10 mouse cellular contexts compared by ENCODE assay signal in the genomic region with DNA sequence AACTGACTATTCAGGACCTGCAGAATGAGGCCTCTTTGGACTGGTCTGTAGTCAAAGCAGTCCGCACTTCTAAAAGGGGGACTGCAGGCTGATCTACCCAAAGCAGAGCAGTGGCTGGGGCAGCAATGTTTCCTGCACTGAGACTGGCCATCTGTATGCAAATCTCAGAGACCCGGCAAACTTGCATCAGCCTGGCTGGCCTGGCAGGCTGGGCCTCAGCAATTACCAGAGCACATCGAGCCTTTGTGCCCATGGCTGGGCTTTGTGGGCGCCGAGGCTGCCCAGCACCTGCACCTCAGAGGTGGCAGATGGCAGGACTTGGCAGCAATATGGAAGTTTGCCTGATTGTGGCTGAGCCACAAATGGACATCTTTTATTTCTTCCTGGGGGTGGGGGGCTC.
A peak's percentile ranks its signal among the peaks of the same experiment; 100 is the strongest.
DNase-seq lines count a peak whose midpoint lies in the region; ATAC-seq and TF ChIP-seq lines count a peak whose summit lies in the region.
"Had no signal": no experiment of that assay in that cellular context is flagged by ENCODE, and none has a peak within 500 bp of the region (broad histone marks: within the 10 kb centered on the region; RNA-seq: fewer than 3 reads in every experiment).

No protein-coding gene starts in this region.

- DNase-seq in layer of hippocampus, postnatal 10 days (ENCODE audit: low spot score in 2 of 2) = peak; percentile 49 to 60
- DNase-seq in layer of hippocampus, adult 9-10 months (ENCODE audit: low spot score) = no peak
- peak; percentile 77 to 78 for DNase-seq in cerebellum, postnatal 14 days
- peak; percentile 54 for DNase-seq in hindbrain, embryonic 10.5 days (ENCODE audit: low spot score)
- DNase-seq in midbrain, postnatal 0 days (ENCODE audit: low spot score) = peak; percentile 88
- no peak for DNase-seq in urinary bladder, postnatal 10 days (ENCODE audit: low spot score)
- no peak for DNase-seq in lung, adult 18-20 months
- DNase-seq: adrenal gland, postnatal 10 days had no signal

- no peak for TF ChIP-seq CTCF in midbrain, postnatal 0 days (IDR thresholded peaks at IDR 0.05)

- ATAC-seq in midbrain, postnatal 0 days (ENCODE audit: low FRiP score) = peak; percentile 75
- ATAC-seq in erythroblast, adult 5-6 weeks (replicated peaks; ENCODE audit: low FRiP score, poor library complexity, severe bottlenecking) = no peak

- 51% methylated on average over 5 of the region's 5 CpGs for WGBS in hindbrain, embryonic 10.5 days
- WGBS in midbrain, postnatal 0 days = 27% methylated on average over 5 of the region's 5 CpGs

- H3K27me3 ChIP-seq in hindbrain, embryonic 10.5 days (ENCODE audit: insufficient read depth, poor library complexity, severe bottlenecking) = peaks cover 3% of the 10 kb centered on the region; the same call in 1 of the 2 replicates
- no peaks in the 10 kb centered on the region for H3K27me3 ChIP-seq in midbrain, postnatal 0 days (ENCODE audit: insufficient read depth, low read length)
- H3K27me3 ChIP-seq: limb, embryonic 13.5 days had no signal

- H3K9me3 ChIP-seq in hindbrain, embryonic 10.5 days = 0 out of 2 replicates have a peak, but pooled peaks cover 3% of the 10 kb centered on the region
- H3K9me3 ChIP-seq in midbrain, postnatal 0 days (ENCODE audit: low read length) = no peaks in the 10 kb centered on the region
- H3K9me3 ChIP-seq: limb, embryonic 13.5 days had no signal

- H3K4me2 ChIP-seq in midbrain, postnatal 0 days (ENCODE audit: low read depth, low read length, poor library complexity, severe bottlenecking) = no peak overlapping the region
- H3K4me2 ChIP-seq: limb, embryonic 13.5 days had no signal

- peak overlapping the region; percentile 86 for H3K27ac ChIP-seq in hindbrain, embryonic 10.5 days
- H3K27ac ChIP-seq in midbrain, postnatal 0 days (ENCODE audit: low read depth, low read length) = no peak overlapping the region
- H3K27ac ChIP-seq: limb, embryonic 13.5 days had no signal

- H3K4me1 ChIP-seq in hindbrain, embryonic 10.5 days (replicated peaks) = peaks cover 24% of the 10 kb centered on the region
- H3K4me1 ChIP-seq in midbrain, postnatal 0 days (ENCODE audit: insufficient read depth, low read length) = no peaks in the 10 kb centered on the region

- H3K36me3 ChIP-seq in hindbrain, embryonic 10.5 days = no peaks in the 10 kb centered on the region
- H3K36me3 ChIP-seq in midbrain, postnatal 0 days (ENCODE audit: insufficient read depth, low read length) = no peaks in the 10 kb centered on the region
- H3K36me3 ChIP-seq: limb, embryonic 13.5 days had no signal

- H3K9ac ChIP-seq in midbrain, postnatal 0 days (replicated peaks; ENCODE audit: low read length, poor library complexity, severe bottlenecking) = no peak overlapping the region
- H3K9ac ChIP-seq: limb, embryonic 13.5 days had no signal

- H3K4me3 ChIP-seq in hindbrain, embryonic 10.5 days = no peak overlapping the region
- no peak overlapping the region for H3K4me3 ChIP-seq in midbrain, postnatal 0 days (ENCODE audit: low read depth, low read length)
- H3K4me3 ChIP-seq: limb, embryonic 13.5 days had no signal

Comparison
In these comparisons a context has a peak if more than half of its experiments do, and no peak if none do; other contexts are left out.
1. DNase-seq: peak in layer of hippocampus, postnatal 10 days (2 of 2), cerebellum, postnatal 14 days (2 of 2), hindbrain, embryonic 10.5 days (single experiment) and midbrain, postnatal 0 days (single experiment); none in layer of hippocampus, adult 9-10 months (single experiment), urinary bladder, postnatal 10 days (single experiment) and lung, adult 18-20 months (0 of 2).